Mouse (Mus musculus) cerebellum, adult 2 months (tissue): ENCODE measurements around the gene Rapgef5. TPM values are rescaled to one million over a fixed set of nuclear protein-coding genes. Genes with fewer than 3 reads are reported as not detected.

Experiments
- DNase-seq, 2 experiments: peaks; one replicate each; pipeline ENCODE4 v3.0.0; 2021
- H3K27ac ChIP-seq: fragments of 200-500 bp; 2 replicates; pipeline ENCODE4 v1.5.1; 2012; ENCODE audit warnings: low read length, control low read depth, inconsistent platforms; ENCODE audit not compliant: insufficient read depth
- H3K27me3 ChIP-seq: fragments of 200-500 bp; 2 replicates; pipeline ENCODE4 v1.6.1; 2012; ENCODE audit warnings: inconsistent platforms, mild to moderate bottlenecking, low read length, moderate library complexity; ENCODE audit not compliant: control insufficient read depth, insufficient read depth
- H3K4me1 ChIP-seq: fragments of 200-500 bp; 2 replicates; pipeline ENCODE4 v1.6.1; 2011; ENCODE audit warnings: low read length; ENCODE audit not compliant: control insufficient read depth, insufficient read depth
- H3K4me3 ChIP-seq: fragments of 200-500 bp; replicated peaks from 2 replicates; pipeline ENCODE3; 2011; ENCODE audit warnings: mild to moderate bottlenecking, low read depth, low read length, control low read depth; ENCODE audit not compliant: insufficient read depth
- CTCF ChIP-seq: fragments of 200-500 bp; IDR thresholded peaks from 2 replicates; pipeline ENCODE4 v1.5.1; 2011; ENCODE audit warnings: low read depth, mild to moderate bottlenecking, control low read depth, low read length, moderate library complexity, borderline replicate concordance; ENCODE audit not compliant: insufficient read depth
- POLR2A ChIP-seq: fragments of 200-500 bp; IDR thresholded peaks from 2 replicates; pipeline ENCODE4 v1.6.1; 2011; ENCODE audit warnings: low read length, control low read depth, borderline replicate concordance; ENCODE audit not compliant: insufficient read depth
- WGBS: fragments of 180-500 bp; shearing (Covaris S2); methylation state at CpG from one replicate; pipeline ENCODE4 v1.1.7; 2018; 5-methylcytosine and 5-hydroxymethylcytosine counted together
- polyA plus RNA-seq: library from polyadenylated mRNA; depleted of rRNA; stranded (reverse); fragments of >200 nt; gene quantifications from 2 replicates; pipeline ENCODE4 v1.2.3, GENCODE M21; 2012

Gene Rapgef5
- polyA plus RNA-seq, 1 experiment, result 26.7 TPM

DNA sequence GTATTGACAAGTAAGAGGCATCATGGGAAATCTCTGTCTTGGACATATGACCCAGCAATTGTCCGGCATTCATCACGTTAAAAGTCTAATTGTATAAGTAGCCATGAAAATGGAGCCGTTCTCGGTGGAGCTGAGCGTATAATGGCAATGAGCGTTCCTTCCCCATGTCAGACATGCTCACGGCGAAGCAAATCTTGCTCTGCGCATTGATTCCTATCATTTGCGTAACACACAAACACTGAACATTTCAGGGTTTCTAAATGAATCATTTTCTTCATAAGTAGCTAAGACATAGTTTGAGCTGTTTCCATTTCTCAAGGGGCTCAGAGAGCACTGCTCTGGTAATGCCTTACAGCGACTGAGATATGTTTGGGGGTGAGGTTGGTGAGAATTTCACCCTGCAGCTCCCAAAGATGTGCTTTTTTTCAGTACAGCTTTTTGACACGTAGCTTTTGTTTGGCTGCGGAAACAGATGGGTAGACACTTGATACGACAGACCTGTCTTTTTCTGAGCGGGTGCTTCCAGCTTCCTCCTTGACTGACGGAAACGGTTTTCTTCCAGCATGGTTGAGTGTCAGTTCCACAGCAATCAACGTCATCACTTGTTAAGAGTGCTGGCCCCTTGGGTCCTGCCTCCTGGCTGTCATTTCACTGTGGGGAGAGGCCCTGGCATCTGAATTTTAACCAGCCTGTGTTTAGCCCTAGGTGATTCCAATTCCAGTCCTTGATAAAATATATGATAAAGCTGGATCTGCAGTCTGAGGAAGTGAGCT lies 112.2 kb downstream of the Rapgef5 start:
- Histone ChIP-seq H3K27ac (no peak overlapping the region), H3K27me3 (no peaks in the 10 kb centered on the region), H3K4me1 (no peaks in the 10 kb centered on the region; the same call in 1 of the 2 replicates), H3K4me3 (no peak overlapping the region)
- no peak for DNase-seq
- TF ChIP-seq POLR2A (no peak), CTCF (no peak)
- 65% methylated on average over 18 of the region's 18 CpGs for WGBS

DNA sequence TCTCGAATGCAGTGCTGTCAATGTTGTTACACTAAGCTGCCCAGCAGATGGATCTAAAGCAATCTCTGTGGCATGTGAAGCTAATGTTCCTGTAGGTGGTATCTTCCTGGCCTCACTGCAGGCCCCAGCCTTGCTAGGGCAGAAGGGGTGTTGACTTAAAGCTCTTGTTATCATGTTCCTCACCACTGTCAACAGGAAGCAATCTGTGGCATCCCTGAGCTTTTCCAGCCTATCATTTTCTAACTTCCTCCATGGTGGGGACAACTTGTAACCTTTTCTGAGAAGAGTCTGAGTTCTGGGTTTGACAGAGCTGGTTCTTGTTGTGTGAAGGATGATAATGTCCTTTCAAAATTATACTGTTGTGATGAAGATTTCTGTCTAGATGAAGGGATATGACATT lies 115.9 kb downstream of the Rapgef5 start:
- Histone ChIP-seq H3K4me3 (no peak overlapping the region), H3K27me3 (no peaks in the 10 kb centered on the region), H3K4me1 (no peaks in the 10 kb centered on the region; the same call in 1 of the 2 replicates), H3K27ac (no peak overlapping the region)
- no peak for TF ChIP-seq CTCF
- TF ChIP-seq POLR2A, result no peak
- 52% methylated on average over 1 of the region's 1 CpGs for WGBS
- DNase-seq, result no peak

DNA sequence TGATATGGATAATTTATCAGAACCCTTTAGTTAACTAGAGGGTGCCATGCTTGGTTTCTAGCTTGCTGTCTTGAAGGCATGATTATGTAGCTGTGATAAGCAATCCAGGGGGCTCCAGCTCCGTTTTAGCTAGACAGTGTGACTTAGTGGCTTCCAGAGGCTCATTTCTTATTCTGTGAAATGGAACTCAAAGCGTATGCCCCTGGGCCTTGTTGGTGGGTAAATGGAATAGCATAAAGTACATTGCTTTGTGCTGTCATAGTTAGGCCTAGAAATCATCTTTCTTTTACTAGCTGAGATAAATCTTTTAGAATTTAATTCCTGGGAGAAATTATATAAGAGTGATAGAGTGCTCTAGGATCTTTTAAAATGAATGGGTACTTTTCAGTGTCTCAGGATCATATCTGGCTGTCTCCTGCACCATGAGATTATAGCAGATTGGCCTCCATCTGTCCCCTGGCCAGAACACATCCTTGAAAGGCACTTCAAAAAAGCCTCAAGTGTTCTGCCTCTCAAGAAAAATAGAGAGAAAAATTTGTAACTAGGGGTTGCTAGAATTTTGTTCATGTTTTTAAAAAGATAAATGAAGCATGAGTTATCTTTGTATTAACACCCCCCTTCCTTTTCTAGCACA lies 120.0 kb downstream of the Rapgef5 start:
- TF ChIP-seq CTCF, result no peak
- no peak for TF ChIP-seq POLR2A
- 72% methylated on average over 2 of the region's 2 CpGs for WGBS
- DNase-seq, result no peak
- Histone ChIP-seq H3K27me3 (no peaks in the 10 kb centered on the region), H3K4me1 (no peaks in the 10 kb centered on the region; the same call in 1 of the 2 replicates), H3K27ac (no peak overlapping the region), H3K4me3 (no peak overlapping the region)

DNA sequence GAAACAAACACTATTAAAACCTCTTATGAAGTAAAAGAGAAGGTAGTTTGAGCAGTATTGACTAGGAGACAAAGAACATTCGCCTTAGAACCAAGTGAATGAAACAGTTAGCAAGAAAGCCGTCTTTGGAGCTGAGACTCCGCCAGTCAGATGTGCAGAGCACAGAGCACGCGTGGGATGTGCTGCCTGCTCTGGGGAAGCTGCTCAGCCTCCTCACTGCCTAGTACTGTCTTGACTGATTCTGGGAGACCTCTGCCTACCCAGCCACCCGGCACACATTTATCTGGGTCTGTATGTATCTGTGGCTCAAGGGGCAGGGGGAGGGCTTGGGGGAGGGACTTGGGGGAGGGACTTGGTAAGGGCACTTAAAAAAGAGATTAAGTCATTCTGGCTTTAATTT lies 120.7 kb downstream of the Rapgef5 start:
- no peaks in the 10 kb centered on the region for H3K27me3 ChIP-seq
- WGBS, result 79% methylated on average over 6 of the region's 6 CpGs
- H3K27ac ChIP-seq, result no peak overlapping the region
- H3K4me3 ChIP-seq, result no peak overlapping the region
- TF ChIP-seq POLR2A (no peak), CTCF (no peak)
- no peak for DNase-seq
- no peaks in the 10 kb centered on the region; the same call in 1 of the 2 replicates for H3K4me1 ChIP-seq

DNA sequence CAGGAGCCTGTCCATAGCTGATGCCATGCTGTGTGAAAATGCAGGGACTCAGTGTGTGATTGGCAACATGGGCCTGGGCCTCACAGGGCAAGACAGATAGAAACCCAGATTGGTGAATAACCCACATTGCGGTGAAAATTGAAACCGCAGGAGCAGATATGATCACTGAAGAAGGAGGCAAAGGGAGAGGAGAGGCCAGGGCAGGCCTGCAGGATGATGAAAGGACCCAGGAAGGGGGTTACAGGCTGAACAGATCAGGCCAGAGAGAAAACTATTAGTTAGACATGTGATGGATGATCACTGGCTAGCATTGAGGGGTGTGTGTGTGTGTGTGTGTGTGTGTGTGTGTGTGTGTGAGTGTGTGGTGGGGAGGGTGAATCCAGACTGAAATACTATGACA lies 122.6 kb downstream of the Rapgef5 start:
- Histone ChIP-seq H3K27me3 (no peaks in the 10 kb centered on the region), H3K27ac (no peak overlapping the region), H3K4me3 (no peak overlapping the region), H3K4me1 (no peaks in the 10 kb centered on the region)
- 87% methylated on average over 2 of the region's 2 CpGs for WGBS
- TF ChIP-seq CTCF (no peak), POLR2A (no peak)
- DNase-seq, result no peak

DNA sequence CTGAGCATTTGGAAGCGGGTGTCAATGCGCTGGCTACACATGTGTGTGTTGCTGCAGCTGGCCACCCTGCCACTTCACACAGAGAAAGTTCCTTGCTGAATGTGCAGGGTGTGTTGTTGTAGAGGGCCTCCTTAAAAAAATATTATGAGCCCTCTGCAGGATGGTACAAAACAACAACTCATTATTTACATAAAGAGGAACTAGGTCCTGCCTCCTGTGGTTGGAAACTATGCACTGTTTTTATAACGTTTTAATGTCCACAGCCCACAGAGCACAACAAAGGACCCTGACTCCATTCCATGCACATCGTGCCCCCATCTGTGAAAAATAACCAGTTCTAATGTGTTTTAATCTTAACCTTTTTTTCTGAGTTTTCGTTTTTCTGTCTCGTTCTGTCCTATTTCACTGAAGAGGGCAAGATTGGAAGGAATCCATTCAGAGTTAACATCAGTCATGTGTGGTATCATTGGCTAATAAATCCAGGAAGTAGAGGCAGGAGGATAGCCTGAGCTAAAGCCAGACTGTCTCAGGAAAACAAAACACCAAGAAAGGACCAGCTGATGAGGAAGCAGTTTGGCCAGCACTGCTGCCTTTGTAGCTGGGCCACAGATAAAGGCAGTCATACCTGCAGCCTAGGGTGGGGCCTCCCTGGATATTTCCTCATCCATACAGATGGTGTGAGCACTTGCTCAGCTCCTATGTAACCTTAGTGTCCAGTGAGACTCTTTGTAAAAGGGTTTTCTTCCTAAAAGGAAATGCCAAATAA lies 123.3 kb downstream of the Rapgef5 start:
- Histone ChIP-seq H3K4me3 (no peak overlapping the region), H3K4me1 (no peaks in the 10 kb centered on the region), H3K27ac (no peak overlapping the region), H3K27me3 (no peaks in the 10 kb centered on the region)
- WGBS, result 72% methylated on average over 6 of the region's 6 CpGs
- no peak for TF ChIP-seq CTCF
- no peak for TF ChIP-seq POLR2A
- DNase-seq, result no peak

DNA sequence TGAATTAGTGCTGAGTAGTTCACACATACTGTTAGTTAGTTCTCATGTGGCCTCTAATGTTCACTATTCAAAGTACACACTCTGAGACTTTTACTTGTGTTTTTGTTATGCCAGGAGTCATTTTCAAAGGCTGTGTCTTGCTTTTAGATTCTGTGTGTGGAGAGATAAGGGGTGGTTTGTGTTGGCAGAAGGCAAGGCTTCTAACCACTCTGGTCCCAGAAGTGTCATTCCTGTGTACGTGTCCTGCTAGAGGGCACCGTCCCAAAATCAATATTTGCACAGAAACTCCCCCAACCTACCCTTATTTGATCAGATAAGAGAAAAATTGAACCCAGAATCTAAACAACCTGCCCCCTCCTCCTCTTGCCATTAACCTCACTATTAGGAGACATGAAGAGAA lies 126.2 kb downstream of the Rapgef5 start:
- no peaks in the 10 kb centered on the region for H3K4me1 ChIP-seq
- no peak for DNase-seq
- H3K27me3 ChIP-seq, result no peaks in the 10 kb centered on the region
- WGBS, result 76% methylated on average over 2 of the region's 2 CpGs
- no peak for TF ChIP-seq CTCF
- TF ChIP-seq POLR2A, result no peak
- no peak overlapping the region for H3K27ac ChIP-seq
- H3K4me3 ChIP-seq, result no peak overlapping the region

DNA sequence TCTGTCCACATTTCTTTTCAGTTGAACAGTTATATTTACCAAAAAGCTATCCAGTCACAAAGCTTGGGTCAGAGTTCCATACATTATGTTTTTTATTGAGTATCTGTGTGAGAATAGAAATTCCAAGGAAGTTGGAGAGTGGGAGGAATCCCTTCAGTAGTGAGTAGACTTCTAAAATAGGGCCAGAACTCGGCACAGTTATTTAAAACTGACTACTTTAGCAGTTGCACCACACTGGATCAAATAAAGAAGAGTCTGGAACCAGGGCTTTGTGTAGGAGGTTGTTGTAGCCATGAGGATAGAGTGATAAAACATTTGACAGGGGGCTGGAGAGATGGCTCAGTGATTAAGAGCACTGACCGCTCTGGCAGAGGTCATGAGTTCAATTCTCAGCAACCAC lies 129.5 kb downstream of the Rapgef5 start:
- H3K27ac ChIP-seq, result no peak overlapping the region
- no peak for DNase-seq
- H3K4me1 ChIP-seq, result no peaks in the 10 kb centered on the region
- H3K27me3 ChIP-seq, result no peaks in the 10 kb centered on the region
- TF ChIP-seq CTCF, result no peak
- TF ChIP-seq POLR2A, result no peak
- 82% methylated on average over 2 of the region's 2 CpGs for WGBS
- no peak overlapping the region for H3K4me3 ChIP-seq
